Mouse (Mus musculus) colon, adult 2 months (tissue): ENCODE data around the gene Hsd17b2. TPM values are rescaled to one million over a fixed set of nuclear protein-coding genes. Genes with fewer than 3 reads are reported as not detected.

ENCODE experiments used
- polyA plus RNA-seq: library from polyadenylated mRNA; depleted of rRNA; stranded (reverse); fragments of >200 nt; gene quantifications from 2 replicates; pipeline ENCODE4 v1.2.3, GENCODE M21; 2012; rRNA removed

Gene Hsd17b2
- 209 and 241 TPM in 2 replicates for polyA plus RNA-seq

DNA sequence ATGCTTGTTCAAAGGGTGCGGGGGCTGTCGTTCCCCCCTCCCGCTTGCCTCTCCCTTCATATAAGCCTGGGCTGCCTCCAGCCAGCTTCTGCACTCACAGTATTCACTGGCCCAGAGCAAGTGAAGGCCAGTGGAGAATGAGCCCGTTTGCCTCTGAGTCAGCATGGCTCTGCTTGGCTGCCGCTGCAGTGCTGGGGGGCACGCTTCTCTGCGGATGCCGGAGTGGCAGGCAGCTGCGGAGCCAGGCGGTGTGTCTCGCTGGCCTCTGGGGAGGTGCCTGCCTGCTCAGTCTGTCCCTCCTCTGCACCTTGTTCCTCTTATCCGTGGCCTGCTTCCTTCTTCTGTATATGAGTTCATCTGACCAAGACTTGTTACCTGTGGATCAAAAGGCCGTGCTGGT, at the start of gene Hsd17b2:
Gene Hsd17b2, plus strand, starts transcription at position 46 of the 400 bp plus-strand sequence.

GRCm38 (mm10) chr8:117673430-117673830, 28.3 kb upstream of the Hsd17b2 start, which contains the start of gene Sdr42e1:
TSS of gene Sdr42e1 (minus strand) at chr8:117673689.

GRCm38 (mm10) chr8:117801443-117802298, 100.0 kb downstream of the Hsd17b2 start, which contains the start of gene Mphosph6:
TSS of gene Mphosph6 (minus strand) at chr8:117801943.

Other genes starting within 250 kb of the Hsd17b2 start
- gene Plcg2, start 203.6 kb upstream of the Hsd17b2 start, polyA plus RNA-seq, result 5.8 and 6.3 TPM in 2 replicates
- gene Sdr42e1, start 28.2 kb upstream of the Hsd17b2 start, polyA plus RNA-seq, result 20.0 and 22.1 TPM in 2 replicates
- 3.1 and 3.6 TPM in 2 replicates for gene Mphosph6, start 100.0 kb downstream of the Hsd17b2 start, polyA plus RNA-seq